Mouse (Mus musculus): ENCODE measurements at regions not wholly inside any gene's neighbourhood (a gene's known extent, or its start where the extent isn't known, plus 50 kb on each side); places are given as distances from the start of the nearest gene placed in this dataset.

DNA sequence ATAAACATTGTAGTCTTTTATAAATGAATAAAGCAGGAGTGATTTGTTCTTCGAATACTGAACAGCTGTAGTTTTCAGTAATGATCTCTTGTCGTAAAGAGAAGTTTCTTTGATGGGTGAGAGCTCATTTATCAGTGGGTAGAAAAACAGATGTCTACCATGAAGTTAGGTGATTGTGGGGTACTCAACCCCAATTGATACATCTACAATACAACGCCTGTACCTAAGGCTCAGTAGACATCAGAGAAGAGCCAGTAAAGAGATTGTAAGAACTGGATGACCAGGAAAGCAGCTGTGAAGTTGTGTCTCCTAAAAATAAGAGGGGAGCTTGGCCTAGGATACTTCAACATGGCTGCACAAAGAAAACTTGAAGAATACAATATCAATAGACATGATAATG, 143.1 kb upstream of the Ednrb start:
- no peak for TF ChIP-seq CTCF (IDR thresholded peaks at IDR 0.05; ENCODE audit: low read depth)
- TF ChIP-seq EP300 (IDR thresholded peaks at IDR 0.05; ENCODE audit: low read depth), result no peak
